Mouse (Mus musculus) telencephalon, adult 2 months (tissue): ENCODE results near the gene Gm8138.
"Not testable (repeated sequence)": the region's sequence is repeated elsewhere in the genome, so short reads cannot be mapped to it uniquely, and the experiment has no call there.

Experiments used
- DNase-seq: peaks from one replicate; pipeline ENCODE4 v3.0.0-alpha.2; 2011; ENCODE audit warnings: low read depth, low spot score

Gene Gm8138

GRCm38 (mm10) chr14:43416250-43416649, at the start of gene Gm8138:
TSS of gene Gm8138 (minus strand) at chr14:43416350.
- DNase-seq = not testable (repeated sequence)

- not testable (repeated sequence) for DNase-seq
Observed at GRCm38 (mm10) chr14:43361713-43362112, 54.4 kb downstream of the Gm8138 start.
